Mouse (Mus musculus) inflammation-experienced regulatory T-cells, adult 6 months (primary cell): ENCODE measurements at regions not wholly inside any gene's neighbourhood (a gene's known extent, or its start where the extent isn't known, plus 50 kb on each side); places are given as distances from the start of the nearest gene placed in this dataset.
"Not testable (repeated sequence)": the region's sequence is repeated elsewhere in the genome, so short reads cannot be mapped to it uniquely, and the experiment has no call there.

Source experiments
- ATAC-seq: one replicate; pipeline ENCODE4 v1.8.0; 2017

- no peak for ATAC-seq
Measured at GRCm38 (mm10) chr13:99729145-99729544, 171.7 kb downstream of the Cartpt start.

GRCm38 (mm10) chr13:99724245-99724644 is 176.6 kb downstream of the Cartpt start:
- no peak for ATAC-seq

- ATAC-seq = no peak
Measured at GRCm38 (mm10) chr13:99723237-99723981, 177.5 kb downstream of the Cartpt start.

GRCm38 (mm10) chr13:99720566-99720965 is 180.3 kb downstream of the Cartpt start:
- no peak for ATAC-seq

- ATAC-seq = no peak
Measured at GRCm38 (mm10) chr13:99696559-99696890, 180.2 kb upstream of the Map1b start.

- ATAC-seq = no peak
Measured at GRCm38 (mm10) chr13:99695874-99696558, 179.7 kb upstream of the Map1b start.

- ATAC-seq = no peak
Measured at GRCm38 (mm10) chr13:99679934-99680333, 163.6 kb upstream of the Map1b start.

- ATAC-seq = no peak
Measured at GRCm38 (mm10) chr13:99679430-99679829, 163.1 kb upstream of the Map1b start.

GRCm38 (mm10) chr13:99676393-99676792 is 160.1 kb upstream of the Map1b start:
- no peak for ATAC-seq

- ATAC-seq = no peak
Measured at GRCm38 (mm10) chr13:99675951-99676350, 159.6 kb upstream of the Map1b start.

- ATAC-seq = no peak
Measured at GRCm38 (mm10) chr13:99672714-99673113, 156.4 kb upstream of the Map1b start.

- no peak for ATAC-seq
Measured at GRCm38 (mm10) chr13:99671747-99672146, 155.4 kb upstream of the Map1b start.

- ATAC-seq = no peak
Measured at GRCm38 (mm10) chr13:99669987-99670534, 153.7 kb upstream of the Map1b start.

- no peak for ATAC-seq
Measured at GRCm38 (mm10) chr13:99668613-99669012, 152.3 kb upstream of the Map1b start.

- no peak for ATAC-seq
Measured at GRCm38 (mm10) chr13:99666086-99666485, 149.7 kb upstream of the Map1b start.

GRCm38 (mm10) chr13:99663422-99663821 is 147.1 kb upstream of the Map1b start:
- ATAC-seq = not testable (repeated sequence)

- peak; percentile 50 for ATAC-seq
Measured at GRCm38 (mm10) chr13:99647661-99648204, 131.4 kb upstream of the Map1b start.

GRCm38 (mm10) chr13:99644771-99645170 is 128.4 kb upstream of the Map1b start:
- no peak for ATAC-seq

GRCm38 (mm10) chr13:99642811-99643210 is 126.5 kb upstream of the Map1b start:
- no peak for ATAC-seq

GRCm38 (mm10) chr13:99642301-99642700 is 126.0 kb upstream of the Map1b start:
- no peak for ATAC-seq

- no peak for ATAC-seq
Measured at GRCm38 (mm10) chr13:99641386-99642165, 125.2 kb upstream of the Map1b start.

- no peak for ATAC-seq
Measured at GRCm38 (mm10) chr13:99632706-99633105, 116.4 kb upstream of the Map1b start.

GRCm38 (mm10) chr13:99630800-99631199 is 114.5 kb upstream of the Map1b start:
- ATAC-seq = no peak
